Mouse (Mus musculus): ENCODE results near the gene Lmntd1. TPM values are rescaled to one million over a fixed set of nuclear protein-coding genes. Genes with fewer than 3 reads are reported as not detected.

Gene Lmntd1
- polyA plus RNA-seq, 1 experiment, result not detected

DNA sequence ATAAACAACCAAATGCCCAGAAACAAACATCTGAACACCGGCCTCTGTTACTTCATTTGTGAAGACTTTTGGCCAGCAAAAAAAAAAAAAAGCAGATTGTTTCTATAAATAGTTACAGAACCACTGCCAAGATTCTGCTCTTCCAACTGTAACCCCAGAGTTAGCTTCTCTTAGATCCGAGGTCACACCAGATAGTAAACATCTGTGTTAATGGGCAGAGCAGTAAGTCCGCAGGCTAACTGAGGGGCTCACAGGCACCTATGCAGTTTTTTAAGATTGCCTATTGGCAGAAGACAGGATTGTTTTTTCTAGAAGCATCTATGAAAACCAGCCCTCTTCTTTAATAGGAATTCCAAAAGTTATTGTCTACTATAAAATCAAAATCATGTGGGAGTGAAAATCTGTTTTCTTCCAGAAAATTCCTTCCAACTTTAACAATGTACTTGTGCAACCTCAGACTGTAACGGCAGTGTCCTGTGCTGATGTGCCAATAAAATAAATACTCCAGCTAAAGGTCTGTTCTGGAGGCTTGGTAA lies 26.9 kb upstream of the Lmntd1 start:
- TF ChIP-seq CTCF (IDR thresholded peaks at IDR 0.05; ENCODE audit: insufficient read depth, low read depth, low read length) (no peak), POLR2A (IDR thresholded peaks at IDR 0.05; ENCODE audit: insufficient read depth, low read depth, low read length) (no peak)
- H3K27ac ChIP-seq (ENCODE audit: insufficient read depth, low read depth, low read length), result no peak overlapping the region
- 62% methylated on average over 4 of the region's 4 CpGs for WGBS

GRCm38 (mm10) chr6:145638248-145638647 lies 24.1 kb upstream of the Lmntd1 start:
- WGBS, result 69% methylated on average over 6 of the region's 6 CpGs
- TF ChIP-seq CTCF (IDR thresholded peaks at IDR 0.05; ENCODE audit: insufficient read depth, low read depth, low read length) (no peak), POLR2A (IDR thresholded peaks at IDR 0.05; ENCODE audit: insufficient read depth, low read depth, low read length) (no peak)

More for the DNA sequence above, 26.9 kb upstream of the Lmntd1 start:
- Histone ChIP-seq H3K4me3 (ENCODE audit: insufficient read depth, low read depth, low read length) (no peak overlapping the region), H3K4me1 (ENCODE audit: control insufficient read depth, insufficient read depth, low read length) (no peaks in the 10 kb centered on the region)

DNA sequence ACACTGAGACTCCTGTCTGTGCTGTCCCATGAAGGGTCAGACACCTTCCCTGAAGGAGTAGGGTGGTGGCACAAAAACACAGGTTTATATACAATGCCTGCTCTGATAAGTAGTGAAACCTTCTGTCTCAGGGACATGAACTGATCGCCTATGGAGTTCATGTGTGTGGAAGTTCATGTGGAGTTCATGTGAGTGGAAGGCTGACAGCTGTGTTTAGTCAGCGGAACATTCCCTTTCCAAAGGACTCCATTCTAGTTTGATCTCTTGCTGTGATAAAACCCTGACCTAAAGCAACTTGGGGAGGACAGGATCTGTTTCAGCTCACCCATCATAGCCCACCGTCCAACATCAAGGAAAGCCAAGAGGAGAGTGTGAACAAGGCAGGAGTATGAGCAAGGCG lies 22.6 kb upstream of the Lmntd1 start:
- no peak overlapping the region for H3K27ac ChIP-seq (ENCODE audit: insufficient read depth, low read depth, low read length)
- H3K4me1 ChIP-seq (ENCODE audit: control insufficient read depth, insufficient read depth, low read length), result no peaks in the 10 kb centered on the region
- no peak overlapping the region for H3K4me3 ChIP-seq (ENCODE audit: insufficient read depth, low read depth, low read length)
- WGBS, result 91% methylated on average over 4 of the region's 4 CpGs
- TF ChIP-seq POLR2A (IDR thresholded peaks at IDR 0.05; ENCODE audit: insufficient read depth, low read depth, low read length), result no peak
- no peak for TF ChIP-seq CTCF (IDR thresholded peaks at IDR 0.05; ENCODE audit: insufficient read depth, low read depth, low read length)

More at GRCm38 (mm10) chr6:145638248-145638647, 24.1 kb upstream of the Lmntd1 start:
- H3K27ac ChIP-seq (ENCODE audit: insufficient read depth, low read depth, low read length), result no peak overlapping the region
- no peaks in the 10 kb centered on the region for H3K4me1 ChIP-seq (ENCODE audit: control insufficient read depth, insufficient read depth, low read length)
- H3K4me3 ChIP-seq (ENCODE audit: insufficient read depth, low read depth, low read length), result no peak overlapping the region

DNA sequence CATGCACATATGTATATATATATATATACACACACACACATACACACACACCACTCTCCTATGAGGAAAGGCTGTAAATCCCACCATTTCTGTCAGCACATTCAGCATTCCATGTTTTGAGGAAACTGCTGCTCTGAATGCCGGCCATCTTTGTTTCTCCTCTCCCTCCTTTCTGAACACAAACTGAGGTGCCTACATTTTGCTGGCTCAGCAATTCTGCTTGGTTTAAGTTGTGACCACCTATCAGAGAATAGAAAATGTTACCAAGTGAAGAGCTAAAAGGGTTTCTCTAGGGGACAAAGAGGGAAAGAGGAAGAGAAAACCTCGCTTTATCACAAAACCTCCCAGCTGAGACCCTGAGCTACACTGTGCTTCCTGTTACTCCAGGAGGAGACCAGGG lies 20.3 kb upstream of the Lmntd1 start:
- Histone ChIP-seq H3K27ac (ENCODE audit: insufficient read depth, low read depth, low read length) (no peak overlapping the region), H3K4me3 (ENCODE audit: insufficient read depth, low read depth, low read length) (no peak overlapping the region), H3K4me1 (ENCODE audit: control insufficient read depth, insufficient read depth, low read length) (no peaks in the 10 kb centered on the region)
- TF ChIP-seq POLR2A (IDR thresholded peaks at IDR 0.05; ENCODE audit: insufficient read depth, low read depth, low read length) (no peak), CTCF (IDR thresholded peaks at IDR 0.05; ENCODE audit: insufficient read depth, low read depth, low read length) (no peak)
- WGBS, result 88% methylated on average over 2 of the region's 2 CpGs

DNA sequence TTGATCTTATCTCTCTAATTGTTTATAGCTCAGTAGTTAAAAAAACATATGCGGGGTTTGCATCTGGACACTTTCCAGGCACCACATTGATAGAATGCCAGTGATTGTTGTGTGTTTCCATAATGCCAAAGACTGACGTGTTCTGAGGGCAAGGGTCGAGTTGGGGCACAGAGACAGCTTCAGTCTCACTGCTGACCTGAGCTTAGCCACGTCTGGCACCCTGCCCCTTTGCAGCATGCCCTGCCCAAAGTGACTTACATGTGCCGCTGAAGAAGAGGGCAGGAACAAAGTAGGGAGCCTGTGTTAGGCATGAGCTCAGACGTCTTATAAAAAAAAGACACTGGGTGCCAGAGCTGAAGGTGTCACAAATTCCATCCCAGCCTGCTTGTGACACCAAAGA lies 16.1 kb upstream of the Lmntd1 start:
- Histone ChIP-seq H3K4me3 (ENCODE audit: insufficient read depth, low read depth, low read length) (no peak overlapping the region), H3K4me1 (ENCODE audit: control insufficient read depth, insufficient read depth, low read length) (no peaks in the 10 kb centered on the region), H3K27ac (ENCODE audit: insufficient read depth, low read depth, low read length) (no peak overlapping the region)
- WGBS, result 62% methylated on average over 6 of the region's 6 CpGs
- TF ChIP-seq POLR2A (IDR thresholded peaks at IDR 0.05; ENCODE audit: insufficient read depth, low read depth, low read length) (no peak), CTCF (IDR thresholded peaks at IDR 0.05; ENCODE audit: insufficient read depth, low read depth, low read length) (no peak)

DNA sequence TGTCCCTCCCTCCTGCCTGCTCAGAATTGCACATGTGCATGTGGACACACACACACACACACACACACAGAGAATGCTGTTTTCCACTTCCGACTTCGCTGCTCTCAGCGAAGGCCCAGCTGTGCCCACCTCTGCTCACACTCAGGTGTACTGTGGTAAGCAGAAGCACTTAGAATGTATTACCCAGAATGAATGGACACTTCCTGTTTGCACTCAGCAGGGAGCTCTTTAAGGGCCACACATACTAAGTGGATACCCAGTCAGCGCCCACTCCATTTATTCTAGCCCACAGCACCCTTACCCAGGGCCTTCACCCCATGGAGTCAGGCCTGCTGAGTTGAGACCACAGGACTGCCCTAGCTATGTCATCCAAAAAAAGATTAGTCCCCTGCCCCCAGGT lies 9.0 kb upstream of the Lmntd1 start:
- Histone ChIP-seq H3K4me1 (ENCODE audit: control insufficient read depth, insufficient read depth, low read length) (no peaks in the 10 kb centered on the region), H3K27ac (ENCODE audit: insufficient read depth, low read depth, low read length) (no peak overlapping the region), H3K4me3 (ENCODE audit: insufficient read depth, low read depth, low read length) (no peak overlapping the region)
- WGBS, result 99% methylated on average over 4 of the region's 4 CpGs
- no peak for TF ChIP-seq POLR2A (IDR thresholded peaks at IDR 0.05; ENCODE audit: insufficient read depth, low read depth, low read length)
- TF ChIP-seq CTCF (IDR thresholded peaks at IDR 0.05; ENCODE audit: insufficient read depth, low read depth, low read length), result no peak

DNA sequence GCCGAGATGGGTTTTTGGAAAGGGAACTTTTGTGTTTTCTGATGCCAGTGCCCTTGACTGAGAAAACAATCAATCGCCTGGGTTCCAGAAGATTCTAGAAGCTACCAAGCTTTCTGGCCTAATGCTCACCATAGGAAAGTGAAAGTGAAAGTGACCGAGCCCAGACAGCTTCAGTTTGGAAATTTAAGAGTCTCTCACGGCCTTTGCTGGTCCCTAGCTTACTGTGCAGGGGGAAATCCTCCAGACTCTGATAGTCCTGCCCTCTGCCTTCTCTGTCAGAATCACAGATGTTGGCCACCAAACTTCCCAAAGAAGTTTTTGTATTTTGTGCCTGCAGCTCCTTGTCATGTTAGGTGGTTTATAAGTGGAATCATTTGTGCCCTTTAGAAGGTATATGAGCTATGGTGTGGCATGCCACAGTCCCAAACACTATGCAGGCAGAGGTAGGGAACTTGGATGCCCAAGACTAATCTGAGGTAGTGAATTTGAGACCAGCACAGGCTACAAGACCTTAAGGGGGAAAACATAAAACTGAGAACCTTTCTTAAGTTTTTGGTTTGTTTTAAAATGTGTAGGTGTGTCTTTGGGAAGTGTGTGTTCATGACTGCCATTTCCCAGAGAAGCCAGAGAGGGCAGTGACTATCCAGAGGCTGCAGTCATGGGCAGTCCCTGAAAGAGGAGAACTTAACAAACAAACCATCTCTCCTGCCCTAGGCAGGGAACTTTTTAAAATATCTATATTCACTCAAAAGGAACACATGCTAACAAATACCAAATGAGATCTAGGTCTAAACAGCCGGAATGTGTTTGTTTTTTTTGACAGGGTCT lies 2.5 kb upstream of the Lmntd1 start:
- Histone ChIP-seq H3K27ac (ENCODE audit: insufficient read depth, low read depth, low read length) (no peak overlapping the region), H3K4me3 (ENCODE audit: insufficient read depth, low read depth, low read length) (no peak overlapping the region), H3K4me1 (ENCODE audit: control insufficient read depth, insufficient read depth, low read length) (no peaks in the 10 kb centered on the region)
- no peak for TF ChIP-seq POLR2A (IDR thresholded peaks at IDR 0.05; ENCODE audit: insufficient read depth, low read depth, low read length)
- no peak for TF ChIP-seq CTCF (IDR thresholded peaks at IDR 0.05; ENCODE audit: insufficient read depth, low read depth, low read length)
- WGBS, result 91% methylated on average over 5 of the region's 5 CpGs

- TF ChIP-seq POLR2A (IDR thresholded peaks at IDR 0.05; ENCODE audit: insufficient read depth, low read depth, low read length) (no peak), CTCF (IDR thresholded peaks at IDR 0.05; ENCODE audit: insufficient read depth, low read depth, low read length) (no peak)
- 97% methylated on average over 31 of the region's 31 CpGs for WGBS
Measured at GRCm38 (mm10) chr6:145615666-145616210, 1.6 kb upstream of the Lmntd1 start, which contains the start of gene Tuba3b. TSS of gene Tuba3b (plus strand) at chr6:145615757.

GRCm38 (mm10) chr6:145612611-145613010 lies 1.5 kb downstream of the Lmntd1 start:
- Histone ChIP-seq H3K27ac (ENCODE audit: insufficient read depth, low read depth, low read length) (no peak overlapping the region), H3K4me3 (ENCODE audit: insufficient read depth, low read depth, low read length) (no peak overlapping the region), H3K4me1 (ENCODE audit: control insufficient read depth, insufficient read depth, low read length) (no peaks in the 10 kb centered on the region)
- TF ChIP-seq CTCF (IDR thresholded peaks at IDR 0.05; ENCODE audit: insufficient read depth, low read depth, low read length) (no peak), POLR2A (IDR thresholded peaks at IDR 0.05; ENCODE audit: insufficient read depth, low read depth, low read length) (no peak)
- 85% methylated on average over 3 of the region's 3 CpGs for WGBS

More at GRCm38 (mm10) chr6:145615666-145616210, 1.6 kb upstream of the Lmntd1 start, which contains the start of gene Tuba3b:
- Histone ChIP-seq H3K27ac (ENCODE audit: insufficient read depth, low read depth, low read length) (no peak within 1 kb of the TSS), H3K4me1 (ENCODE audit: control insufficient read depth, insufficient read depth, low read length) (no peaks in the 10 kb centered on the region), H3K4me3 (ENCODE audit: insufficient read depth, low read depth, low read length) (no peak within 1 kb of the TSS)

All from olfactory bulb, adult 2 months (tissue).